Mouse (Mus musculus) liver, embryonic 15.5 days (tissue): Measurements from ENCODE around the gene Aldh3a1. TPM values are rescaled to one million over a fixed set of nuclear protein-coding genes. Genes with fewer than 3 reads are reported as not detected.

Source experiments
- ATAC-seq: fragments of 200-750 bp; cut with Nextera tagmentation; 2 replicates; pipeline ENCODE4 v1.8.0; 2017; ENCODE audit warnings: moderate number of reproducible peaks, mild to moderate bottlenecking, moderate library complexity; ENCODE audit not compliant: insufficient read depth
- H3K27ac ChIP-seq: fragments of 300-500 bp; sonication (generic); replicated peaks from 2 replicates; pipeline ENCODE4 v1.5.1; 2015; ENCODE audit warnings: mild to moderate bottlenecking, inconsistent platforms
- H3K27me3 ChIP-seq: fragments of 300-500 bp; sonication (generic); 2 replicates; pipeline ENCODE4 v1.6.1; 2015; ENCODE audit warnings: mild to moderate bottlenecking, inconsistent platforms
- H3K36me3 ChIP-seq: fragments of 300-500 bp; sonication (generic); replicated peaks from 2 replicates; pipeline ENCODE4 v1.6.1; 2015; ENCODE audit warnings: moderate library complexity, mild to moderate bottlenecking, inconsistent platforms
- H3K4me1 ChIP-seq: fragments of 300-500 bp; sonication (generic); replicated peaks from 2 replicates; pipeline ENCODE4 v1.6.1; 2015; ENCODE audit warnings: inconsistent platforms
- H3K4me2 ChIP-seq: fragments of 300-500 bp; sonication (generic); 2 replicates; pipeline ENCODE4 v1.6.1; 2015; ENCODE audit warnings: moderate library complexity, mild to moderate bottlenecking, inconsistent platforms
- H3K4me3 ChIP-seq: fragments of 300-500 bp; sonication (generic); replicated peaks from 2 replicates; pipeline ENCODE4 v1.5.1; 2015; ENCODE audit warnings: mild to moderate bottlenecking, inconsistent platforms
- H3K9ac ChIP-seq: fragments of 300-500 bp; sonication (generic); 2 replicates; pipeline ENCODE4 v1.6.1; 2015; ENCODE audit warnings: moderate library complexity, mild to moderate bottlenecking, inconsistent platforms
- H3K9me3 ChIP-seq: fragments of 300-500 bp; sonication (generic); replicated peaks from 2 replicates; pipeline ENCODE4 v1.6.1; 2016; ENCODE audit warnings: inconsistent platforms
- WGBS: fragments of 180-500 bp; shearing (Covaris S2); methylation state at CpG from one replicate; pipeline ENCODE4 v1.1.7; 2015; ENCODE audit warnings: mixed read lengths; ENCODE audit not compliant: insufficient replicate concordance; 5-methylcytosine and 5-hydroxymethylcytosine counted together
- polyA plus RNA-seq: library from polyadenylated mRNA; unstranded; fragments of >200 nt; fragmentation: Nextera tagmentation; extraction: Ambion mirVana; gene quantifications from 2 replicates; pipeline ENCODE4 v1.2.1, GENCODE M21; 2015

Gene Aldh3a1
- polyA plus RNA-seq, 1 experiment from 2014 or later: 0.14 TPM

DNA sequence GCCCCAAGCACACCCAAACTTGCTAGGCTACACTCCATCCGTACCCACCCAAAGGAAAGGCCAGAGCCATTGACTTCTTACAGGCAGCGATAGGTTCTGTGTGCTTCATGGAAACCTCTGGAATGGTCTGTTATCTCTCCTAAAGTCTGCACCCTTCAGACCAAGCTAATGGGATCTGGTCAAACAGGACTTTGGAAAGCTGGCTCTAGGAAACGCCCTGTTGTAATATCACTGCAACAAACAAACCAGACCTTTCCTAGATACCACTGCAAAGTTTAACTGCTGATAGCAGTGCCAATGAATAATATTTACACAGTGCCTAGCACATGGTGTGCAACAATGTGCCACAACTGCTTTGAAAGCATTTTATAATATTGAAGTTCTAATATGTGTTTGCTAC is 28.7 kb downstream of the Aldh3a1 start:
- peak overlapping the region; percentile 13; the same call in 1 of the 2 replicates for H3K4me2 ChIP-seq
- H3K9ac ChIP-seq: no peak overlapping the region
- peak; percentile 29; the same call in 1 of the 2 replicates for ATAC-seq

DNA sequence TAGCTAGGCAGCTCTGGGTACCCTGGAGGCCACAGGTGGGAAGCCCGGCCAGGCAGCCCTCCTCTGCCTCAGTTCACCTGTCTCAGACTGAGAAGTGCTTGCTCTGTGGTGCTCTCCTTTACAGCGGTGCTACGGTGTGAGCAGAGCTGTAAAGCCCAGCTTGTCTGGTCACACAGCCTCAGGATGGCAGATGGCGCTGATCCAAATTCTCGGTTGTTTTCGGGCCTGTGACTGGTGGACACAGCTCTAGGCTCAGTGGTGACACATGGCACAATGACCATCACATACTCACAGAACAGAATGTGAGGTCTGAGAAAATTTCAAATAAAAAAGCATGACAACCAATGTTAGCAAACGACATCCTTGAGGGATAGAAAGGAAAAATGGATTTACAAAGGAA is 37.1 kb downstream of the Aldh3a1 start:
- no peaks in the 10 kb centered on the region for H3K9me3 ChIP-seq
- WGBS: 70% methylated on average over 7 of the region's 7 CpGs
- no peak overlapping the region for H3K9ac ChIP-seq
- H3K4me1 ChIP-seq: no peaks in the 10 kb centered on the region; the same call in 1 of the 2 replicates
- no peak overlapping the region for H3K4me2 ChIP-seq
- peaks cover 32% of the 10 kb centered on the region for H3K36me3 ChIP-seq
- no peaks in the 10 kb centered on the region for H3K27me3 ChIP-seq
- no peak overlapping the region for H3K27ac ChIP-seq
- no peak overlapping the region for H3K4me3 ChIP-seq
- ATAC-seq: no peak

More for the DNA sequence above, 28.7 kb downstream of the Aldh3a1 start:
- Histone ChIP-seq H3K9me3 (no peaks in the 10 kb centered on the region), H3K4me3 (no peak overlapping the region), H3K27me3 (peaks cover 7% of the 10 kb centered on the region; the same call in 1 of the 2 replicates), H3K27ac (peak overlapping the region; percentile 45; the same call in 1 of the 2 replicates), H3K36me3 (no peaks in the 10 kb centered on the region), H3K4me1 (peaks cover 8% of the 10 kb centered on the region; the same call in 1 of the 2 replicates)
- 70% methylated on average over 3 of the region's 3 CpGs for WGBS

DNA sequence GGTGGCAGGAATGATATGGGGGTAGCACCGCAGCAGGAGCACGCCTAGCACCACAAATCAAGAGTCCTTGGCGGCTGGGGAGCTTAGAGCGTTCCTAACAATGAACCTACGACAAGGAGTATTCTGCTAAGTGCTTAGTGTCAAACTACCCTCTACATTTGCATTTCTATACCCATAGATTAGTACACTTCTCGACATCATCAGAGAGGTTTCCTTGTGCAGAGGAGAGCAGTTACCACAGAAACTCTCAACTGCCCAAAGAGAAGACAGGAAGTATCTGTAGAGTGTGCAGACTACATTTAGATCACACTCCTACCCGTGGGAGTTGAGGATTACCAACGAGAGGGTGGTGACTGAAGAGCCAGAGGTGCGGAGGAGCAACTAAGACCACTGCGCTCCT is 44.4 kb downstream of the Aldh3a1 start:
- Histone ChIP-seq H3K4me1 (no peaks in the 10 kb centered on the region; the same call in 1 of the 2 replicates), H3K9me3 (no peaks in the 10 kb centered on the region), H3K9ac (no peak overlapping the region), H3K36me3 (peaks cover 67% of the 10 kb centered on the region), H3K4me3 (no peak overlapping the region), H3K4me2 (no peak overlapping the region), H3K27me3 (no peaks in the 10 kb centered on the region), H3K27ac (no peak overlapping the region)
- no peak for ATAC-seq
- 71% methylated on average over 10 of the region's 10 CpGs for WGBS

DNA sequence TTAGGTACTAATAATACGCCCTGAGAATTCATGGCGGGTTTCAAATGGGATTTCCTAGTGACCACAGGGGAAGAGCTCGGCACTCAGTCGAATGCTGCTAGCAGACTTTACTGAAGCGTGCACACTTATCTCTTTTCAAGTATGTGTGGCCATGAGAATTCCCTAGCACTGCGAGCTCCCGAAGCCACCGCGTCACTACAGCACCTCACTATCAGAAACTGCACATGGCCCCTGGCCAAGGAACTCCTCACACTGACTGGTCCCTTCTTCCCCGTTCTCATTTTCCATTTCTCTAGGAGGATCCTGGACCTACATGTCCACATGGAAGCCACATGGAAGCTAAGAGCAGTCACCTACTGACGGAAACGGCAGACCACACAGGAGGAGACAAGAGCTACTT is 45.5 kb downstream of the Aldh3a1 start:
- H3K4me1 ChIP-seq: no peaks in the 10 kb centered on the region; the same call in 1 of the 2 replicates
- no peak overlapping the region for H3K27ac ChIP-seq
- H3K9ac ChIP-seq: no peak overlapping the region
- H3K36me3 ChIP-seq: peaks cover 72% of the 10 kb centered on the region
- H3K4me3 ChIP-seq: no peak overlapping the region
- H3K27me3 ChIP-seq: no peaks in the 10 kb centered on the region
- 77% methylated on average over 12 of the region's 12 CpGs for WGBS
- H3K9me3 ChIP-seq: no peaks in the 10 kb centered on the region
- H3K4me2 ChIP-seq: no peak overlapping the region
- no peak for ATAC-seq

DNA sequence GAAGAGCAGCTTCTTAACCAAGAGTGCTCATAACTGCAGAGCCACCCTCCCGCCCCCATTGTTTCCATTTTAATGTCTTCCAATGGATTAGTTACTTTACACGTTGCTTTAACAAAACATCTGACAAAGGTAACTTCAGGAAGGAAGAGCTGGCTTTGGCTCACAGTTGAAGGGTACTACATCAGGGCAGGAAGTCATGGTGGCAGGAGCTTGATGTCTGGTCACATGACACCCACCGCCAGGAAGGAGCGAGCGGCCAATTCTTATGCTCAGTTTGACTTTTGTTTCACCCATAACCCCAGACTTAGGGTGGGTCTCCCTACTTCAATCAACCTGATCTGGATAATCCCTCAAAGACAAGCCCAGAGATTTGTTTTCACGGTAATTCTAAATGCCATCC is 51.8 kb downstream of the Aldh3a1 start:
- Histone ChIP-seq H3K4me1 (peaks cover 4% of the 10 kb centered on the region; the same call in 1 of the 2 replicates), H3K36me3 (peaks cover 68% of the 10 kb centered on the region), H3K4me2 (no peak overlapping the region), H3K9ac (no peak overlapping the region), H3K27me3 (no peaks in the 10 kb centered on the region), H3K4me3 (no peak overlapping the region), H3K9me3 (no peaks in the 10 kb centered on the region), H3K27ac (no peak overlapping the region)
- ATAC-seq: no peak
- 81% methylated on average over 6 of the region's 6 CpGs for WGBS

DNA sequence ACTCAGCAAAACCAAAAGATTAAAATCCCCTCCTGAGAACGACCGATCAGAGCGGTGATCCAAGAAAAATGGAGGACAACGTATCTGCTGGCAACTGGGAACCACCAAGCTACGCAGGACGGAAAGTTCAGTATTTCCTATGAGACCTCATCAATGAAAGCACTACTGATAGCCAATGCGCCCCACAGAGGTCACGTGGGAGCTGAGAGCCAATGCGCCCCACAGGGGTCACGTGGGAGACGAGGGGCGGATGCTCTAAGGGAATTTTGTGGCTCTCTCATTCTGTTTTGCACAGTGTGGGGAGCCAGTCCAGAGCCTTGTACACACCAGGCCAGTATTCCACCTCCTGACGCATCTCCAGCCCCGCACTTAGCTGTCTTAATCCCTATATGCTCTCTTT is 55.2 kb downstream of the Aldh3a1 start:
- Histone ChIP-seq H3K4me1 (peaks cover 24% of the 10 kb centered on the region), H3K9ac (no peak overlapping the region), H3K4me2 (no peak overlapping the region), H3K36me3 (peaks cover 47% of the 10 kb centered on the region), H3K9me3 (no peaks in the 10 kb centered on the region), H3K4me3 (no peak overlapping the region), H3K27ac (no peak overlapping the region), H3K27me3 (no peaks in the 10 kb centered on the region)
- 81% methylated on average over 14 of the region's 14 CpGs for WGBS
- ATAC-seq: no peak

DNA sequence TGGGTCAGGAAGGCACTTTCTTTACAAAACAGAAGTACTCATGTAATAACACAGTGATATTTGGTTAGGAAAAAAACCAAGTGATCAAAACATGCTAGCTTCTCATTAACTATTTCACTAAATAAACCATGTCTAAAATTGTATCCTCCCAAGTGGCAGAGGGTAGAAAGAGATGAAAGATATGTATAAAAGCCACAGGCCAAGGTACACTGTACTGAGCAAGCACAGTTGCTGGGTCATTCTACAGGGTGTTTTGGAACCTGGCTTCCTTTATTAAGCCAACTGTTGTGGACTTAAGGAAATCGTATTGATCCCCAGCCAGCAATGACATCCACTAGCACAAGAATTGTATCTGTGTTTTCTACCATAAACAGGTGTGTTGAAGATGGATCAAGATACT is 56.5 kb downstream of the Aldh3a1 start:
- Histone ChIP-seq H3K27me3 (no peaks in the 10 kb centered on the region), H3K36me3 (peaks cover 35% of the 10 kb centered on the region), H3K4me1 (peaks cover 37% of the 10 kb centered on the region), H3K4me3 (no peak overlapping the region), H3K9ac (no peak overlapping the region), H3K27ac (0 out of 2 replicates have a peak overlapping the region, but pooled peaks have one; percentile 33), H3K9me3 (no peaks in the 10 kb centered on the region), H3K4me2 (no peak overlapping the region)
- ATAC-seq: no peak
- WGBS: 67% methylated on average over 1 of the region's 1 CpGs

DNA sequence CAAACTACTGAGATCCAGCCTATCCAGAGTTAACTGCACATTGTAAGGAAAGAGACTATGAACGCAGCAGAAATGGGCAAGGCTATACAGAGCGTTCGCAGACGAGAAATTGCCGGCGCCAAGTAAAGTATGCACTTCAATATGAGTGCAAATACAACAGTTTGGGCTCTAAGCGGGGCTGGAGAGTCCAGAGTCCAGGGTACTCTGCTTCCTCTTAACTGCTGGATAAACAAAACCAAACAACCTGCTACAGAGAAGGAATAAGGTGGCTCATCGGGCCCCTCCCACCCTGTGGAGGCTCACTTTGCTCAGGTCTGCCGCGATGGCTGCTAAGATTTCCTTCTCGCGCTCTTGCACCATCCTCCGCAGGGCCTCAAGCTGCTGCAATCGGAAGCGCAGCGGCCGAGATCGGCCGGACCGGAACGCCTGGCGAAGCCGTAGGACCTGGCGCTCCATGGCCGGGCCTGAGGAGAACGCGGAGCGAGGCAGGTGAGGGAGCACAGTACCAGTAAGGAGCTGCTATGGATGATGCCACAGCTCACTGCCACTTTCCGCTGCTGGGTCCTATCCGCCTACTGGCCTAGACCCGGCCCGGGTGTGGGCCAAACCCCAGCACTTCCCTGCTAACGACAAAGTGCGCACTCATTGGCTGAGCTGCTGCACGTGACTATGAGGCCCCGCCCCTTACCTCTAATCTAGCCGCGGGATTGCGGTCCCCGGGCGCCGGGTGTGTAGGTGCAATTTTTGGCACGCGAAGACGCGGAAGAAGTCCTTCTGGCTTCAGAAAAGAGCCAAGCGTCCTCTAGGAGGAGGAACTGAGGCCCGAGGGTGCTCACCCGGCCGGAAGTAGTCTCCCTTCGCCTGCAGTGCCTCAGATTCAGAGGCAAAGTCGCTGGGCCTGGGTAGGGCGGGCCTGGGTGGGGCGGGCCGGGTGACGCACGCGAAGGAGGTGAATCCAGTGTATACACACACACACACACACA is 59.5 kb downstream of the Aldh3a1 start, which contains the start of gene Aldh3a2:
Gene Aldh3a2 (minus strand): TSS at position 914 of the 983 bp plus-strand sequence.
- WGBS: under 1% methylated on average over 58 of the region's 58 CpGs
- H3K4me3 ChIP-seq: peak within 1 kb of the TSS; percentile 80
- H3K9me3 ChIP-seq: no peaks in the 10 kb centered on the region
- H3K4me2 ChIP-seq: peak within 1 kb of the TSS; percentile 96
- H3K27me3 ChIP-seq: no peaks in the 10 kb centered on the region
- ATAC-seq: peak; percentile 94
- H3K9ac ChIP-seq: peak within 1 kb of the TSS; percentile 79
- peak within 1 kb of the TSS; percentile 93 for H3K27ac ChIP-seq
- peaks cover 37% of the 10 kb centered on the region for H3K4me1 ChIP-seq
- peaks cover 13% of the 10 kb centered on the region for H3K36me3 ChIP-seq

Other genes starting within 250 kb of the Aldh3a1 start
- 0.08 TPM in 1 of 2 replicates, not detected in the other for gene Kcnj12, start 185.0 kb upstream of the Aldh3a1 start, polyA plus RNA-seq
- gene Tnfrsf13b, start 80.8 kb upstream of the Aldh3a1 start, polyA plus RNA-seq: 4.2 and 4.4 TPM in 2 replicates
- 15.9 and 17.0 TPM in 2 replicates for gene Usp22, start 32.5 kb upstream of the Aldh3a1 start, polyA plus RNA-seq
- 32.4 and 33.0 TPM in 2 replicates for gene Aldh3a2, start 59.9 kb downstream of the Aldh3a1 start, polyA plus RNA-seq
- 0.03 and 0.06 TPM in 2 replicates for gene Slc47a2, start 135.3 kb downstream of the Aldh3a1 start, polyA plus RNA-seq
- 14.6 and 17.9 TPM in 2 replicates for gene Slc47a1, start 170.8 kb downstream of the Aldh3a1 start, polyA plus RNA-seq
- 0.08 and 0.17 TPM in 2 replicates for gene Rnf112, start 246.6 kb downstream of the Aldh3a1 start, polyA plus RNA-seq